ENCODE assay signal across 9 mouse cellular contexts in genomic region chr14:77673138-77673537, GRCm38 (mm10).
A peak's percentile ranks its signal among the peaks of the same experiment; 100 is the strongest.
DNase-seq lines count a peak whose midpoint lies in the region; ATAC-seq and TF ChIP-seq lines count a peak whose summit lies in the region.
"Had no signal": no experiment of that assay in that cellular context is flagged by ENCODE, and none has a peak within 500 bp of the region (broad histone marks: within the 10 kb centered on the region; RNA-seq: fewer than 3 reads in every experiment).

No protein-coding gene starts in this region.

- H3K9me3 ChIP-seq in intestine, embryonic 14.5 days (ENCODE audit: control insufficient read depth, low read length), result no peaks in the 10 kb centered on the region
- no peaks in the 10 kb centered on the region for H3K9me3 ChIP-seq in intestine, postnatal 0 days (ENCODE audit: control insufficient read depth)
- H3K9me3 ChIP-seq in neural tube, embryonic 11.5 days (ENCODE audit: control insufficient read depth, low read length), result no peaks in the 10 kb centered on the region
- no peaks in the 10 kb centered on the region for H3K9me3 ChIP-seq in liver, embryonic 14.5 days (ENCODE audit: control insufficient read depth, low read length)

- no peak for DNase-seq in intestine, embryonic 14.5 days (ENCODE audit: low spot score)
- no peak for DNase-seq in neural tube, embryonic 11.5 days (ENCODE audit: low spot score)
- no peak for DNase-seq in neural tube, embryonic 10.5 days (ENCODE audit: extremely low spot score, low spot score)
- DNase-seq in liver, embryonic 14.5 days (ENCODE audit: low read depth in 3 of 3, low spot score in 3 of 3), result peak in 2 of 3 experiments; percentile 3 to 17
- no peak for DNase-seq in retina, postnatal 1 day
- no peak for DNase-seq in cerebellum, adult 18-20 months
- DNase-seq: spleen, adult 18-20 months had no signal

- no peak overlapping the region for H3K27ac ChIP-seq in intestine, embryonic 14.5 days (ENCODE audit: low read depth)
- no peak overlapping the region for H3K27ac ChIP-seq in intestine, postnatal 0 days (ENCODE audit: low read depth, low read length)
- no peak overlapping the region for H3K27ac ChIP-seq in neural tube, embryonic 11.5 days (ENCODE audit: low read depth, low read length)
- H3K27ac ChIP-seq in liver, embryonic 14.5 days, result no peak overlapping the region
- H3K27ac ChIP-seq: layer of hippocampus, adult 2 months had no signal

- no peaks in the 10 kb centered on the region for H3K27me3 ChIP-seq in intestine, embryonic 14.5 days (replicated peaks; ENCODE audit: control insufficient read depth, insufficient read depth, low read length)
- no peaks in the 10 kb centered on the region for H3K27me3 ChIP-seq in intestine, postnatal 0 days (replicated peaks; ENCODE audit: control insufficient read depth, insufficient read depth, low read length)
- H3K27me3 ChIP-seq in neural tube, embryonic 11.5 days (ENCODE audit: control insufficient read depth, insufficient read depth, low read length), result no peaks in the 10 kb centered on the region
- H3K27me3 ChIP-seq in liver, embryonic 14.5 days (ENCODE audit: control insufficient read depth, insufficient read depth, low read length), result no peaks in the 10 kb centered on the region

- H3K9ac ChIP-seq in intestine, embryonic 14.5 days (ENCODE audit: low read length), result no peak overlapping the region
- H3K9ac ChIP-seq in intestine, postnatal 0 days (ENCODE audit: low read depth, low read length), result no peak overlapping the region
- peak overlapping the region; percentile 14; the same call in 1 of the 2 replicates for H3K9ac ChIP-seq in neural tube, embryonic 11.5 days (ENCODE audit: low read length)
- H3K9ac ChIP-seq in liver, embryonic 14.5 days (replicated peaks), result no peak overlapping the region

- 16% methylated on average over 8 of the region's 8 CpGs for WGBS in intestine, embryonic 14.5 days
- WGBS in intestine, postnatal 0 days, result 8% methylated on average over 8 of the region's 8 CpGs
- WGBS in neural tube, embryonic 11.5 days, result 22% methylated on average over 8 of the region's 8 CpGs
- 40% methylated on average over 8 of the region's 8 CpGs for WGBS in liver, embryonic 14.5 days (ENCODE audit: insufficient replicate concordance)

- no peak overlapping the region for H3K4me3 ChIP-seq in intestine, embryonic 14.5 days (ENCODE audit: low read depth, low read length)
- no peak overlapping the region for H3K4me3 ChIP-seq in intestine, postnatal 0 days (ENCODE audit: low read depth, low read length)
- H3K4me3 ChIP-seq in neural tube, embryonic 11.5 days (ENCODE audit: low read depth, low read length), result no peak overlapping the region
- H3K4me3 ChIP-seq in liver, embryonic 14.5 days (ENCODE audit: insufficient read depth in 1 of 2, low read depth in 2 of 2, low read length in 2 of 2), result no peak overlapping the region
- H3K4me3 ChIP-seq: layer of hippocampus, adult 2 months had no signal

- peaks cover 8% of the 10 kb centered on the region; the same call in 1 of the 2 replicates for H3K4me1 ChIP-seq in intestine, embryonic 14.5 days (replicated peaks; ENCODE audit: control insufficient read depth, insufficient read depth, low read length)
- H3K4me1 ChIP-seq in intestine, postnatal 0 days (replicated peaks; ENCODE audit: control insufficient read depth, insufficient read depth, low read length), result peaks cover 6% of the 10 kb centered on the region; the same call in 1 of the 2 replicates
- peaks cover 3% of the 10 kb centered on the region; the same call in 1 of the 2 replicates for H3K4me1 ChIP-seq in neural tube, embryonic 11.5 days (ENCODE audit: control insufficient read depth, insufficient read depth, low read length)
- H3K4me1 ChIP-seq in liver, embryonic 14.5 days (replicated peaks; ENCODE audit: control insufficient read depth in 2 of 2, insufficient read depth in 2 of 2, low read length in 1 of 2), result peaks cover 0 to 8% of the 10 kb centered on the region in 2 experiments; a peak in 2 of 4 replicates

- peak; percentile 53 for ATAC-seq in intestine, embryonic 14.5 days (replicated peaks; ENCODE audit: low FRiP score, low TSS enrichment, low read depth)
- no peak for ATAC-seq in intestine, postnatal 0 days
- no peak for ATAC-seq in neural tube, embryonic 11.5 days (ENCODE audit: insufficient read depth, low FRiP score, low TSS enrichment)
- ATAC-seq in liver, embryonic 14.5 days (ENCODE audit: insufficient read depth), result no peak

- no peak; the same call in 1 of the 2 replicates for TF ChIP-seq CTCF in intestine, postnatal 0 days (IDR thresholded peaks at IDR 0.05; ENCODE audit: low read depth)
- no peak for TF ChIP-seq CTCF in liver, embryonic 14.5 days (IDR thresholded peaks at IDR 0.05; ENCODE audit: low read depth)

- TF ChIP-seq EP300 in liver, embryonic 14.5 days (IDR thresholded peaks at IDR 0.05; ENCODE audit: low read depth), result no peak

- no peak overlapping the region for H3K4me2 ChIP-seq in intestine, embryonic 14.5 days (ENCODE audit: low read length)
- no peak overlapping the region; the same call in 1 of the 2 replicates for H3K4me2 ChIP-seq in intestine, postnatal 0 days (replicated peaks; ENCODE audit: low read depth)
- H3K4me2 ChIP-seq in neural tube, embryonic 11.5 days (ENCODE audit: low read depth), result no peak overlapping the region
- H3K4me2 ChIP-seq in liver, embryonic 14.5 days (ENCODE audit: low read depth), result no peak overlapping the region

- H3K36me3 ChIP-seq in intestine, embryonic 14.5 days (ENCODE audit: control insufficient read depth, insufficient read depth, low read length), result no peaks in the 10 kb centered on the region
- no peaks in the 10 kb centered on the region for H3K36me3 ChIP-seq in intestine, postnatal 0 days (ENCODE audit: control insufficient read depth, insufficient read depth)
- H3K36me3 ChIP-seq in neural tube, embryonic 11.5 days (ENCODE audit: control insufficient read depth, insufficient read depth, low read length), result no peaks in the 10 kb centered on the region
- H3K36me3 ChIP-seq in liver, embryonic 14.5 days (replicated peaks; ENCODE audit: control insufficient read depth, insufficient read depth, low read depth), result no peaks in the 10 kb centered on the region

Comparison
In these comparisons a context has a peak if more than half of its experiments do, and no peak if none do; other contexts are left out.
1. DNase-seq: peak in liver, embryonic 14.5 days (2 of 3); none in intestine, embryonic 14.5 days (single experiment), neural tube, embryonic 11.5 days (single experiment), neural tube, embryonic 10.5 days (single experiment), retina, postnatal 1 day (single experiment) and cerebellum, adult 18-20 months (0 of 2).